In genomic region chr6:86299381-86299780, GRCm38 (mm10) we compare ENCODE assay signal across 15 mouse cellular contexts.
DNase-seq lines count a peak whose midpoint lies in the region.
"Had no signal": no experiment of that assay in that cellular context is flagged by ENCODE, and none has a peak within 500 bp of the region (broad histone marks: within the 10 kb centered on the region; RNA-seq: fewer than 3 reads in every experiment).

No protein-coding gene starts in this region.

- peak; percentile 47 for DNase-seq in adrenal gland, adult 2 months
- DNase-seq in adrenal gland, adult 18-20 months (ENCODE audit: low spot score in 2 of 2): no peak
- DNase-seq in kidney, postnatal 14 days: peak; percentile 8
- DNase-seq in kidney, postnatal 25 days: no peak
- peak; percentile 67 for DNase-seq in adrenal gland, postnatal 14 days
- peak; percentile 48 to 57 for DNase-seq in adrenal gland, postnatal 36 days
- no peak for DNase-seq in B cell, adult 2 months
- no peak for DNase-seq in neural tube, embryonic 10.5 days (ENCODE audit: extremely low spot score, low spot score)
- DNase-seq: cerebellum, adult 11 months; cerebellum, adult 18-20 months; cerebellum, adult 8-10 months; cerebellum, adult 9-11 months; cerebellum, postnatal 14 days; cerebellum, postnatal 36 days; embryo, embryonic 11 days had no signal

Comparison
In these comparisons a context has a peak if more than half of its experiments do, and no peak if none do; other contexts are left out.
1. DNase-seq: peak in adrenal gland, adult 2 months (single experiment), kidney, postnatal 14 days (single experiment), adrenal gland, postnatal 14 days (single experiment) and adrenal gland, postnatal 36 days (2 of 2); none in adrenal gland, adult 18-20 months (0 of 2), kidney, postnatal 25 days (0 of 2), B cell, adult 2 months (0 of 2) and neural tube, embryonic 10.5 days (single experiment).